Mouse (Mus musculus): ENCODE data around the gene Rtraf. TPM values are rescaled to one million over a fixed set of nuclear protein-coding genes. Genes with fewer than 3 reads are reported as not detected.

The Rtraf gene
- polyA plus RNA-seq, 1 experiment from 2014 or later = 226 TPM

DNA sequence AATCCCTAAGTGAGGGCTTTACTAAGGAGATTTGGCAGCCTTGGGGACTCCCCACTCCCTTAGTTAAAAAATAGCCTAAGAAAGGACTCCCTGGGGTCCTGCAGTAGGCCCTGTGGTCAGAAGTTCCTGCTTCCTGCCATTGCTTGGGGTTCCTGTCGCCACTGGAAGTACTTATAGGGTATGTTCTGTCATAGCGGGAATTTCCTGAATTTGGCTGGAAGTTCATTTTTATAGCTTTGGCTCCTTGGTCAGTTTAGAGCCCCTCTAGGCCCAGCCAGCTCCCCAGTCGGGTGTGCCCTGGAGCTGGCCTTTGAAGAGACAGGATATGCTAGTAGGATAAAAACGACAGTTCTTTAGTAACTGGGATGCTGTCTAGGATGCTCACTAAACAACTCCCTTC is 28.7 kb downstream of the Rtraf start:
- Histone ChIP-seq H3K4me1 (replicated peaks) (no peaks in the 10 kb centered on the region), H3K4me2 (no peak overlapping the region), H3K27ac (replicated peaks) (no peak overlapping the region), H3K9me3 (no peaks in the 10 kb centered on the region), H3K36me3 (no peaks in the 10 kb centered on the region), H3K4me3 (no peak overlapping the region), H3K27me3 (no peaks in the 10 kb centered on the region), H3K9ac (no peak overlapping the region)
- no peak for ATAC-seq (ENCODE audit: low read depth)
- 69% methylated on average over 4 of the region's 4 CpGs for WGBS

DNA sequence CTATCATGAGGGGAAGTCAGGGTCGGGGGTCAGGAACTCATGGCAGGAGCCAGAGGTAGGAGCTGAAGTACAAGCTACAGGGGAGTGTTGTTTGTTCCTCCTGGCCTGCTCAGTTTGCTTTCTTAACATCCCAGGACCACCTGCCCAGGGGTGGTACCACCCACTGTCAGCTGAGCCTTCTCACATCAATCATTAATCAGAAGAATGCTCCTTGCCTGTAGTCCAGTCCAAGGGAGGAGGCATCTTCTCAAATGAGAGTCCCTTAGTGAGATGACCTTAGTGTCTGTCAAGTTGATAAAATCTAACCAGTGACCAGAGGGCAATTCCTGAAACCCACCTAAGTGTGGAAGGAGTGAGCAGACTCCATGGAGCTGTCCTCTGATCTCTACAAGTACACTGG is 35.2 kb downstream of the Rtraf start:
- Histone ChIP-seq H3K36me3 (no peaks in the 10 kb centered on the region), H3K9me3 (no peaks in the 10 kb centered on the region), H3K9ac (no peak overlapping the region), H3K4me1 (replicated peaks) (no peaks in the 10 kb centered on the region), H3K4me3 (no peak overlapping the region), H3K27ac (replicated peaks) (no peak overlapping the region), H3K4me2 (no peak overlapping the region), H3K27me3 (no peaks in the 10 kb centered on the region)
- WGBS = 77% methylated on average over 1 of the region's 1 CpGs
- ATAC-seq (ENCODE audit: low read depth) = no peak

DNA sequence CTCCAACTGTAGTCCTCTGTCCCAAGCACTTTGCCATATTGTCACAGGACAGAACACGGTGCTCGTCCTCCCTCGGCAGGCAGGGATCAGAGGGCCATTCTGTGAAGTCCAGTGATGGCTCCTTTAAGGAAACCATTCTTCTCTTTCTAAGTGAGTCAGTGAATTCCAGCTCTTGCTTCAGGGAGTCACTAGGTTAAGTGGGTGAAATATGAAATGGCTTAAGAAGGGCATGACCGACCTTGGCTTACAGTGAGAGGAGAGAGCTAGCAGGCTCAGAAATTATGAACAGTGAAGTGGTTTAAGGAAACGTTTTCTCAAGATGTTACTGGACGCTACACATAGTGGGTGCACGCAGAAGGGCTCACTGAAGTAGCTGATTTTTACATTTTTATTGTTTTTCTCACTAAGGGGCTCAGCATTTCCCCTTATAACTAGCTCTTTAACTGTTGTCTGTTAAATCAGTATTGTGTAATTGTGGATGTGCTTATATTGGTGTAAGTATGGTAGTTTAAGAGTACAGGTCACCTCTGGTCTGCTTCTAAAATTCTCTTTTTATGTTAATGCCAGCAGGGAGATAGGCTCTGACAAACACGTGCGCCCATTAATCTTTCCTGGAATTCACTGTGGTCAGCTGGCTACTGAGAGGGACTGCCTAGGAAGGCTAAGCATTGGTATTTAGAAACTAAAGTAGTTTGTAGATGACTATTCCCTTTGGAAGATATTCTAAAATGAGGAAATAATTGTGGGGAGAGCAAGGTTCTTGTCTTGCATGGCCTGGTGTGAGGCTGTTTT is 37.6 kb downstream of the Rtraf start:
- 84% methylated on average over 9 of the region's 9 CpGs for WGBS
- Histone ChIP-seq H3K4me3 (no peak overlapping the region), H3K9ac (no peak overlapping the region), H3K27me3 (no peaks in the 10 kb centered on the region), H3K4me2 (no peak overlapping the region), H3K36me3 (no peaks in the 10 kb centered on the region), H3K27ac (replicated peaks) (no peak overlapping the region), H3K4me1 (replicated peaks) (no peaks in the 10 kb centered on the region), H3K9me3 (no peaks in the 10 kb centered on the region)
- ATAC-seq (ENCODE audit: low read depth) = no peak

DNA sequence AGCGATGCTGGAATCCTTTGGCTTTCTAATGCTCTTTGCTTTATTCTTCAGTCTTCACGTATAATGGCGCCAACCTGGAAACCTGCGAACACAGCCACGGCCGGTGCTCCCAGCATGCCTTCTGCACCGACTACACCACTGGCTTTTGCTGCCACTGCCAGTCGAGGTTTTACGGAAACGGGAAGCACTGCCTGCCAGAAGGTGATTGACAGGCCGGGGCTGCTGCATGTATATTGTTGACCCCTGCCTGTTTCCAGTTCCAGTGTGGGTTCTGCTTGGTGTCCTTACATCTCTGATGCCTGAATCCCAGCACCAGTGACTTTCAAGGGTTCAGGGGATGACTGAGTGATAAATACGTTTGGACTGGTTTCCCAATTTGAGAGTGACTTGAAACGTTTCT is 45.7 kb downstream of the Rtraf start:
- Histone ChIP-seq H3K36me3 (no peaks in the 10 kb centered on the region; the same call in 1 of the 2 replicates), H3K9me3 (no peaks in the 10 kb centered on the region), H3K27me3 (no peaks in the 10 kb centered on the region), H3K4me2 (no peak overlapping the region), H3K4me1 (replicated peaks) (no peaks in the 10 kb centered on the region), H3K27ac (replicated peaks) (no peak overlapping the region), H3K9ac (no peak overlapping the region), H3K4me3 (no peak overlapping the region)
- no peak for ATAC-seq (ENCODE audit: low read depth)
- WGBS = 91% methylated on average over 13 of the region's 13 CpGs

DNA sequence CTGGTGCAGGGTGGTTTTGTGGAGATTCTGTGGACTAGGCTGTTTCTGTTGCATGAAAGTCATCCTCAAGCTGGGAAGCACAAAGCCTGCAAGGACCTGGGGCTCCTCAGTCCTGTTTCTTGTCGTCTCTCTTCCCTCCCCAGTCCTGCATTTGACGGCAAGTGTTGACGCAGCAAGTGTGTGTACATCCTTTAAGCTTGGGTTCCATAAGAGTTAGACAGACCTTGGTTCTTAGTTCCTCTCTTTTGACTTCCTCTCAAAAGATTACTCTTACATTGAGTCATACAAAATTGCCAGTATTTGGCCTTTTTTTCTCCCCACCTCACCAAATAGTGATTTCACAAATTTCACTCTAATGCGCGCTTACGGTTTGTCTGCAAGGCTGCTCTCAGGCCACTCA is 46.3 kb downstream of the Rtraf start:
- Histone ChIP-seq H3K4me2 (no peak overlapping the region), H3K27me3 (no peaks in the 10 kb centered on the region), H3K9ac (no peak overlapping the region), H3K4me3 (no peak overlapping the region), H3K9me3 (no peaks in the 10 kb centered on the region), H3K4me1 (replicated peaks) (no peaks in the 10 kb centered on the region), H3K36me3 (no peaks in the 10 kb centered on the region; the same call in 1 of the 2 replicates), H3K27ac (replicated peaks) (no peak overlapping the region)
- no peak for ATAC-seq (ENCODE audit: low read depth)
- 99% methylated on average over 6 of the region's 6 CpGs for WGBS

DNA sequence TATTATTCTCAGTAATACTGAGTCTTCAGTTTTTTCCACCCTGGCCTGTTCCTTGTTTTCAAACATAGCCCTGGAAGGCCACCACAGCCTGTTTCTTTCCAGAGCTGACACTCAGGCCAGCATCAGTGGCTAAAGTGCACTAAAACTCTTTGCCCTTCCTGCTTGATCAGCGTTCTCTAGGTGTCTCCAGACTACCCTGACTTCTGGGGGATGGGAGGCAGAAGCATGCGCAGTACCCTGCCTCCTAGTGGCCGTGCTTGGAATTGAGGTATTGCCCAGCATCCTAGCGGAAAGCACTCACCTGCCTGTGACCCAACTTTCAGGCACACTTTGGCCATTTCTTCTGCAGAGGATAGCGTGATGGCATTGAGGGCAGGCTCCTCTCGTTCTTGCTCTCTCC is 46.7 kb downstream of the Rtraf start:
- Histone ChIP-seq H3K4me2 (no peak overlapping the region), H3K9ac (no peak overlapping the region), H3K4me3 (no peak overlapping the region), H3K27me3 (no peaks in the 10 kb centered on the region), H3K9me3 (no peaks in the 10 kb centered on the region), H3K27ac (replicated peaks) (no peak overlapping the region), H3K36me3 (no peaks in the 10 kb centered on the region; the same call in 1 of the 2 replicates), H3K4me1 (replicated peaks) (no peaks in the 10 kb centered on the region)
- no peak for ATAC-seq (ENCODE audit: low read depth)
- WGBS = 49% methylated on average over 6 of the region's 6 CpGs

DNA sequence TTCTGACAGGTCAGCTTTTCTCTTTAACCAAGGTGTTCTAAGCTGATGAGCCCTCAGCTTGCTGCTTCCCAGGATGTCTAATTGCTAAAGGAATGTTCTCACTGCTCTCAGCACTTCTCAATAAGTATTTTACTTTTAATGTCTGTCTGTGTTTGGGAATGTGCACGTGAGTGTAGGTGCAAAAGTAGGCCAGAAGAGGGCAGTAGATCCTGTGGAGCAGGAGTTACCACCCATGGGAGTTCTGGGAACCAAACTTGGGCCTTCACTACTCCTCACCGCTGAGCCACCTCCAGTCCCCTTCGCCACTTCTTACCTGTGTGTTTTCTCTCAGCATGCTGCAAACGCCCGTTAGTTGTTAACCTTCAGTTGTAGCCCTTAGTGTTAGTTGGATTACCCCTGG is 47.4 kb downstream of the Rtraf start:
- WGBS = 96% methylated on average over 5 of the region's 5 CpGs
- no peak overlapping the region for H3K4me2 ChIP-seq
- H3K9ac ChIP-seq = no peak overlapping the region
- no peaks in the 10 kb centered on the region for H3K27me3 ChIP-seq
- H3K4me1 ChIP-seq (replicated peaks) = no peaks in the 10 kb centered on the region
- H3K27ac ChIP-seq (replicated peaks) = no peak overlapping the region
- no peak for ATAC-seq (ENCODE audit: low read depth)
- H3K4me3 ChIP-seq = no peak overlapping the region
- H3K9me3 ChIP-seq = no peaks in the 10 kb centered on the region
- H3K36me3 ChIP-seq = no peaks in the 10 kb centered on the region; the same call in 1 of the 2 replicates

DNA sequence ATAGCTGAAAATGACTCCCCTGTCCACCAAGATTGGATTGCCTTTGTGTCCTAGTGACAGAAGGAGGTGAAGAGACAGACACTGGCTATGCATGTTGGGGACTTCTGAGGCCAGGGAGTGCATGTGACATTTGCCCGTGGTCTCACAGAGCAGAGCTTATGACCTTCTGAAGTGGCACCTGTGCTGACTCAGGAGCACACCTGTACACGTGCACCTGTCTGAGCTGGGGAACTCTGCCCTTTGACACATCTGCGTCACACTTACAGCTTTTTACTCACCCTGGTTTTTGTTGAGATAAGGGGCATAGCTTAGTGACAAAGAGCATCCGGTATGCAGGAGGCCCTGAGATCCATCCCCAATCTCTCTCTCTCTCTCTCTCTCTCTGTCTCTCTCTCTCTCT is 48.1 kb downstream of the Rtraf start:
- 93% methylated on average over 4 of the region's 4 CpGs for WGBS
- Histone ChIP-seq H3K9ac (no peak overlapping the region), H3K9me3 (no peaks in the 10 kb centered on the region), H3K27ac (replicated peaks) (no peak overlapping the region), H3K4me3 (no peak overlapping the region), H3K27me3 (no peaks in the 10 kb centered on the region), H3K4me2 (no peak overlapping the region), H3K4me1 (replicated peaks) (no peaks in the 10 kb centered on the region; the same call in 1 of the 2 replicates), H3K36me3 (no peaks in the 10 kb centered on the region; the same call in 1 of the 2 replicates)
- no peak for ATAC-seq (ENCODE audit: low read depth)

DNA sequence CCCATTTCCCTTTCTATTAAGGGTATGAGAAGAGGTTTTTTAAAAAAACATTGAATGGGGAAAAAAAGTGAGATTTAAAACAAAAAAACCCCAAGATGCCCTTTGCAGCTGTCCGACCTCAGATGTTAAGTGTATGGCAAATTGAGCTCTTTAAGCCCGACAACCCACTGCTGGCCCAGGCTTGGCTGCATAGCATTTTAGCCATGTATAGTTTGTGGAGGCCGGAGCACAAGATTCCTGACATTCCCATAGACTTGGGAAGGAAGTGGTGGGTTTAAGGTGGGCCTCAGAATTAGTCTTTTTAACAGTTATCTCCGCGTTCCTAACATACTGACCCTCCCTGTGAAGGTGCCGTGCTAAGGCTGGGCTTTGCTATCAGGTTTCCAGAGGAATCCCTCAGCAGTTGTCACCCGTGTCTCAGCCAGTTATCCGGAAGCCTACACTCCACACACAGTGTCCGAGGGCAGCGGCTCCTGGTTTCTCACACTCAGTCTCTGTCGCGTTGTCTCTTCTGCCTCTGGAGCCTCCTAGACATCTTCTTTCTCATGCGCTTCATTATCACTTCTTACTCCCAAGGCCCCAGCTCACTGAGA is 49.5 kb downstream of the Rtraf start:
- ATAC-seq (ENCODE audit: low read depth) = no peak
- no peaks in the 10 kb centered on the region for H3K27me3 ChIP-seq
- no peak overlapping the region for H3K9ac ChIP-seq
- H3K27ac ChIP-seq (replicated peaks) = no peak overlapping the region
- H3K4me1 ChIP-seq (replicated peaks) = peaks cover 9% of the 10 kb centered on the region
- no peaks in the 10 kb centered on the region; the same call in 1 of the 2 replicates for H3K36me3 ChIP-seq
- no peak overlapping the region for H3K4me3 ChIP-seq
- no peak overlapping the region for H3K4me2 ChIP-seq
- WGBS = 90% methylated on average over 13 of the region's 13 CpGs
- H3K9me3 ChIP-seq = no peaks in the 10 kb centered on the region

DNA sequence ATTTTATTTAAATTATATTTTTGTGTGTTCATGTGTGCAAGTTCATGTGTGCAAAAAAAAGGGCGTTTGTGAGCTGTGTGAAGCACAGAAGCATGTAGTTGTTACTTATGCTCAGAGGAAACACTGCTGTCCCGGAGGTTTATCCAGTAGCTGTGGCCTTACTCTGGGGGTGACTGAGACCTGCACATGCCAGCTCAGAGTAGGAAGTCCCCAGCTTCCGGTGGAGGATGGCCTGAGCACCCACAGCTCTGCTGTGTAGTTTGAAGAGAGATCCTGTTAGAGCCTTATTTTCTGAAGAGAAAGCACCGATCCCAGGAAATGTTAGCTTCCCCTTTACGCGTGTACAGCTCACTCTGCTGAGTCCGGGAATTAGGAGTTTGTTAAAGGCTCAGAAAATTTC is 52.5 kb downstream of the Rtraf start:
- ATAC-seq (ENCODE audit: low read depth) = no peak
- 73% methylated on average over 7 of the region's 7 CpGs for WGBS
- Histone ChIP-seq H3K4me1 (replicated peaks) (peaks cover 19% of the 10 kb centered on the region), H3K9me3 (no peaks in the 10 kb centered on the region), H3K4me3 (no peak overlapping the region), H3K36me3 (no peaks in the 10 kb centered on the region), H3K9ac (no peak overlapping the region), H3K4me2 (no peak overlapping the region), H3K27me3 (no peaks in the 10 kb centered on the region), H3K27ac (replicated peaks) (no peak overlapping the region)

DNA sequence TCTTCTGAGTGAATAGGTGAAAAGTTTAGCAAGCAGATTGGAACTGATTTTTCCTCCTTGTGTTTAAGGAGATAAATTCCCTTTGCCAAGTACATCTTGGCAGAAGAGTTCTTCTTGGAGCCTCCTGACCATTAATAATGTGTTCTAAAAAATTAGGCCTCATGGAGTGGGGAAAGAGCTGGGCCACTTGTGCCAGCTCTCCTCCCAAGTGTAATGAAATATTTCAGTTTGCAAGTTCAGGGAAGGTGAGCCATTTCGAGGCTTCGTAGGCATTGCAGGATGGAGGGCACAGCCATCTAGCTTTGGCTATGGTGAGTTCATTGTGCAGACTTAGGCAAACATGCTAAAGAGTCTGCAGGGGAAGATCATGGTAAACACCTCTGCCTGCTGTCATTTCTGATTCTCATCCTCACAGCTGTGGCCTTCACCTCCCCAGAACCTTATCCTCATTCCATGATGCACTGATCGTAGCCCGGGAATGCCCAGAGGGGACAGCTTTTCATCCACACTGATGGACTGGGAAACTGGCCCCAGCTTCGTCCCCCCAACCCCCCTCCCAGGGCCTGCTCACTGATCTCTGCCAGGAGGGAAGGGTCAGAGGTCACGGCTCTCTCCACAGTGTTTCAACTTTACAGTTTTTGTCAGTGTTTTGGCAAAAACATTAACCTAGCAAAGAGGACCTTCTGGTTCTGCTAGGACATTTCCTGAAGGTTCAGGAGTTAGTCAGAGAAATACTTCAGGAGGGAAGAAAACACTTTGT is 54.0 kb downstream of the Rtraf start:
- Histone ChIP-seq H3K27ac (replicated peaks) (no peak overlapping the region), H3K27me3 (no peaks in the 10 kb centered on the region), H3K9me3 (no peaks in the 10 kb centered on the region), H3K4me3 (no peak overlapping the region), H3K36me3 (no peaks in the 10 kb centered on the region), H3K4me2 (no peak overlapping the region), H3K9ac (no peak overlapping the region), H3K4me1 (replicated peaks) (peaks cover 32% of the 10 kb centered on the region)
- whole genome bisulfite sequencing = 40% methylated on average over 6 of the region's 6 CpGs
- no peak for ATAC-seq (ENCODE audit: low read depth)

DNA sequence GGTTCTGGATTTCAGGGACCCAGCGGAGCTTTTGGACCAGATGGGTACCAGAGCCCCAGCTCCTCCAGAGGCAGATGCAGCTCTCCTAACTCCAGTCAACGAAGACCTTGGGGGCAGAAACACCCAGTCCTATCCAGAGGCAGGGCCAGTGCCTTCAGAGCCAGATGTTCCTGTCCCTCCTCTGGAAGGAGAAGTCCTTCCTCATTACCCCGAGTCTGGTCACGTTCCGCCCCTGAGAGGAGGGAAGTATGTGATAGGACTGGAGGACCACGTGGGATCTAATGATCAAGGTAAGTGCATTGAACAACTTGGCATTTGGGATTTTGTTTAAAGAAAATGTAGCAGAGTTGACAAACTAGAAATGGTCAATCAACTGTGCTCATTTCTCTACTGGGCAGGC is 55.0 kb downstream of the Rtraf start:
- Histone ChIP-seq H3K4me2 (no peak overlapping the region), H3K27me3 (no peaks in the 10 kb centered on the region), H3K9me3 (no peaks in the 10 kb centered on the region), H3K27ac (replicated peaks) (no peak overlapping the region), H3K4me3 (no peak overlapping the region), H3K36me3 (no peaks in the 10 kb centered on the region), H3K4me1 (replicated peaks) (peaks cover 38% of the 10 kb centered on the region), H3K9ac (no peak overlapping the region)
- no peak for ATAC-seq (ENCODE audit: low read depth)
- 92% methylated on average over 6 of the region's 6 CpGs for WGBS

Data from neural tube, embryonic 13.5 days (tissue).